Mouse (Mus musculus): ENCODE results near the gene 1700056E22Rik.

Gene 1700056E22Rik

GRCm38 (mm10) chr1:184034011-184034557 lies at the start of gene 1700056E22Rik:
1700056E22Rik (minus strand) TSS chr1:184034301.
- peak; percentile 96 for DNase-seq (ENCODE audit: low read depth, low spot score)

- DNase-seq (ENCODE audit: low read depth, low spot score): no peak
Observed at GRCm38 (mm10) chr1:184083166-184083565, 49.1 kb upstream of the 1700056E22Rik start.

GRCm38 (mm10) chr1:184082661-184083060 lies 48.6 kb upstream of the 1700056E22Rik start:
- DNase-seq (ENCODE audit: low read depth, low spot score): no peak

GRCm38 (mm10) chr1:184079304-184079703 lies 45.2 kb upstream of the 1700056E22Rik start:
- no peak for DNase-seq (ENCODE audit: low read depth, low spot score)

- DNase-seq (ENCODE audit: low read depth, low spot score): no peak
Observed at GRCm38 (mm10) chr1:184076756-184077155, 42.7 kb upstream of the 1700056E22Rik start.

- DNase-seq (ENCODE audit: low read depth, low spot score): no peak
Observed at GRCm38 (mm10) chr1:184076065-184076464, 42.0 kb upstream of the 1700056E22Rik start.

GRCm38 (mm10) chr1:184068971-184069370 lies 34.9 kb upstream of the 1700056E22Rik start:
- no peak for DNase-seq (ENCODE audit: low read depth, low spot score)

GRCm38 (mm10) chr1:184067704-184068558 lies 33.8 kb upstream of the 1700056E22Rik start:
- DNase-seq (ENCODE audit: low read depth, low spot score): no peak

- no peak for DNase-seq (ENCODE audit: low read depth, low spot score)
Observed at GRCm38 (mm10) chr1:184066460-184067287, 32.6 kb upstream of the 1700056E22Rik start.

GRCm38 (mm10) chr1:184065589-184066361 lies 31.7 kb upstream of the 1700056E22Rik start:
- peak; percentile 39 for DNase-seq (ENCODE audit: low read depth, low spot score)

- DNase-seq (ENCODE audit: low read depth, low spot score): no peak
Observed at GRCm38 (mm10) chr1:184064306-184064705, 30.2 kb upstream of the 1700056E22Rik start.

- DNase-seq (ENCODE audit: low read depth, low spot score): no peak
Observed at GRCm38 (mm10) chr1:184061901-184062300, 27.8 kb upstream of the 1700056E22Rik start.

- DNase-seq (ENCODE audit: low read depth, low spot score): no peak
Observed at GRCm38 (mm10) chr1:184060828-184061734, 27.0 kb upstream of the 1700056E22Rik start.

GRCm38 (mm10) chr1:184060381-184060780 lies 26.3 kb upstream of the 1700056E22Rik start:
- DNase-seq (ENCODE audit: low read depth, low spot score): no peak

- DNase-seq (ENCODE audit: low read depth, low spot score): no peak
Observed at GRCm38 (mm10) chr1:184059814-184060213, 25.7 kb upstream of the 1700056E22Rik start.

GRCm38 (mm10) chr1:184058206-184058605 lies 24.1 kb upstream of the 1700056E22Rik start:
- DNase-seq (ENCODE audit: low read depth, low spot score): no peak

- DNase-seq (ENCODE audit: low read depth, low spot score): no peak
Observed at GRCm38 (mm10) chr1:184054176-184054575, 20.1 kb upstream of the 1700056E22Rik start.

GRCm38 (mm10) chr1:184053711-184054110 lies 19.6 kb upstream of the 1700056E22Rik start:
- DNase-seq (ENCODE audit: low read depth, low spot score): no peak

GRCm38 (mm10) chr1:184053141-184053540 lies 19.0 kb upstream of the 1700056E22Rik start:
- no peak for DNase-seq (ENCODE audit: low read depth, low spot score)

- DNase-seq (ENCODE audit: low read depth, low spot score): no peak
Observed at GRCm38 (mm10) chr1:184052331-184052730, 18.2 kb upstream of the 1700056E22Rik start.
